Mouse (Mus musculus) midbrain, embryonic 10.5 days (tissue): ENCODE data around the gene Gm20918. TPM values are rescaled to one million over a fixed set of nuclear protein-coding genes. Genes with fewer than 3 reads are reported as not detected.
"Not testable (repeated sequence)": the region's sequence is repeated elsewhere in the genome, so short reads cannot be mapped to it uniquely, and the experiment has no call there.

Experiments
- DNase-seq: peaks from one replicate; pipeline ENCODE4 v3.0.0-alpha.2; 2017; ENCODE audit warnings: low spot score
- H3K27ac ChIP-seq: fragments of 300-500 bp; sonication (generic); replicated peaks from 2 replicates; pipeline ENCODE4 v1.5.1; 2016; ENCODE audit warnings: mild to moderate bottlenecking
- H3K27me3 ChIP-seq: fragments of 300-500 bp; sonication (generic); 2 replicates; pipeline ENCODE4 v1.6.1; 2016; ENCODE audit warnings: low read depth, mild to moderate bottlenecking; ENCODE audit not compliant: poor library complexity, severe bottlenecking
- H3K36me3 ChIP-seq: fragments of 300-500 bp; sonication (generic); 2 replicates; pipeline ENCODE4 v1.6.1; 2016; ENCODE audit warnings: mild to moderate bottlenecking, moderate library complexity
- H3K4me1 ChIP-seq: fragments of 300-500 bp; sonication (generic); 2 replicates; pipeline ENCODE4 v1.6.1; 2016
- H3K4me3 ChIP-seq: fragments of 300-500 bp; sonication (generic); 2 replicates; pipeline ENCODE4 v1.5.1; 2016; ENCODE audit warnings: mild to moderate bottlenecking, moderate library complexity
- H3K9me3 ChIP-seq: fragments of 300-500 bp; sonication (generic); replicated peaks from 2 replicates; pipeline ENCODE4 v1.6.1; 2016; ENCODE audit warnings: mild to moderate bottlenecking
- polyA plus RNA-seq: library from polyadenylated mRNA; unstranded; fragments of >200 nt; fragmentation: Nextera tagmentation; extraction: Ambion mirVana; gene quantifications from 2 replicates; pipeline ENCODE4 v1.2.1, GENCODE M21; 2016

Gene Gm20918
- polyA plus RNA-seq, result not detected in 2 replicates

- not testable (repeated sequence) for H3K36me3 ChIP-seq, DNase-seq
Observed at GRCm38 (mm10) chrY:5043637-5044036, at the start of gene Gm20918. TSS of gene Gm20918 (plus strand) at chrY:5043937.

More at GRCm38 (mm10) chrY:5043637-5044036, at the start of gene Gm20918:
- not testable (repeated sequence) for H3K9me3 ChIP-seq, H3K4me3 ChIP-seq, H3K27ac ChIP-seq, H3K4me1 ChIP-seq, H3K27me3 ChIP-seq

Other genes starting within 250 kb of the Gm20918 start
- not detected in 2 replicates for gene Gm21820, start 205.5 kb downstream of the Gm20918 start, polyA plus RNA-seq